Mouse (Mus musculus) cerebellum, adult 2 months (tissue): ENCODE measurements at regions not wholly inside any gene's neighbourhood (a gene's known extent, or its start where the extent isn't known, plus 50 kb on each side); places are given as distances from the start of the nearest gene placed in this dataset.

Experiments
- CTCF ChIP-seq: fragments of 200-500 bp; IDR thresholded peaks from 2 replicates; pipeline ENCODE4 v1.5.1; 2011; ENCODE audit warnings: low read depth, mild to moderate bottlenecking, control low read depth, low read length, moderate library complexity, borderline replicate concordance; ENCODE audit not compliant: insufficient read depth
- POLR2A ChIP-seq: fragments of 200-500 bp; IDR thresholded peaks from 2 replicates; pipeline ENCODE4 v1.6.1; 2011; ENCODE audit warnings: low read length, control low read depth, borderline replicate concordance; ENCODE audit not compliant: insufficient read depth

DNA sequence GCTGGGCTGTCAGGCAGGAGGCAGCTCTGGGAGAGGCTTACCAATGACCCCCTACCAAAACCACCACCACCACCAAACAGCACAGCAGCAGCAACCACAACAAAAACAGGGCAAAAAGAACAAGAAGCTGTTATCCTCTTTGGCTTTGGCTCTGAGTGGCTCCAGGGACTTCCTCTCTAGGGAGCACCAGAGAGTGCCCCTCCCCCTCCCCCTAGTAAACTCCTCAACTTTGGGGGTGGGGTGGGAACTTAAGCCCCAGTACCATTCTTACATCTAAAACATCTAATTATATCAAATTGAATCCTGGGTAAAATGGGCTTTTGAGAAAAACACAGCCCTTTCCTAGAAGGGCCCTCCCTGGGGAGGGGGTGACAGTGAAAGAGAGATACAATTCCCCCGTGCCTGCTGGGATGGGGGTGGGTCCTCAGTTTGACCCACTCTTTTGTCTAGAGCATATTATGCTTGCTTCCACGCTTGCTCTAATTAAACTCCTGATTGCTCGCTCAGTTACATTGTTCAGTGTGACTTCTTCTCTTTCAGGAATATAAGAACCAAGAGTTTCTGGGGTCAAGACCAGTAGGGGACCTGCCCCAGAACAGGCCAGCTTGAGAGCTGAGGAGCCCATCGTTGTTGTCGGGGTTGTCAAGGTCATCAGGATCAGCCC, 443.4 kb downstream of the Fam19a5 start:
- no peak for TF ChIP-seq POLR2A
- no peak for TF ChIP-seq CTCF
